Mouse (Mus musculus): ENCODE measurements around the gene Nup50.
A peak's percentile ranks its signal among the peaks of the same experiment; 100 is the strongest.

The Nup50 gene

GRCm38 (mm10) chr15:84957851-84958250, 34.6 kb downstream of the Nup50 start:
- no peak for DNase-seq

- DNase-seq = no peak
Measured at GRCm38 (mm10) chr15:84958331-84958730, 35.1 kb downstream of the Nup50 start.

- DNase-seq = no peak
Measured at GRCm38 (mm10) chr15:84959891-84960290, 36.7 kb downstream of the Nup50 start.

- no peak for DNase-seq
Measured at GRCm38 (mm10) chr15:84960692-84961091, 37.5 kb downstream of the Nup50 start.

- DNase-seq = no peak
Measured at GRCm38 (mm10) chr15:84962518-84962917, 39.3 kb downstream of the Nup50 start.

GRCm38 (mm10) chr15:84964771-84965170, 41.6 kb downstream of the Nup50 start:
- DNase-seq = no peak

- no peak for DNase-seq
Measured at GRCm38 (mm10) chr15:84965575-84966360, 42.6 kb downstream of the Nup50 start.

- DNase-seq = no peak
Measured at GRCm38 (mm10) chr15:84968534-84968933, 45.3 kb downstream of the Nup50 start.

- peak; percentile 90 for DNase-seq
Measured at GRCm38 (mm10) chr15:84972860-84973543, 49.8 kb downstream of the Nup50 start.

GRCm38 (mm10) chr15:84973544-84973871, 50.3 kb downstream of the Nup50 start:
- no peak for DNase-seq

GRCm38 (mm10) chr15:84975729-84976128, 52.5 kb downstream of the Nup50 start:
- no peak for DNase-seq

GRCm38 (mm10) chr15:84981609-84982313, 58.5 kb downstream of the Nup50 start:
- DNase-seq = no peak

- DNase-seq = no peak
Measured at GRCm38 (mm10) chr15:84982888-84983287, 59.7 kb downstream of the Nup50 start.

- DNase-seq = no peak
Measured at GRCm38 (mm10) chr15:84983721-84984120, 60.5 kb downstream of the Nup50 start.

GRCm38 (mm10) chr15:84985516-84986160, 62.4 kb downstream of the Nup50 start:
- no peak for DNase-seq

GRCm38 (mm10) chr15:84986171-84987019, 63.2 kb downstream of the Nup50 start:
- DNase-seq = no peak

- peak; percentile 43 for DNase-seq
Measured at GRCm38 (mm10) chr15:84987020-84987815, 64.0 kb downstream of the Nup50 start.

GRCm38 (mm10) chr15:84987874-84988825, 64.9 kb downstream of the Nup50 start, which contains the start of gene 5031439G07Rik:
5031439G07Rik (minus strand) TSS chr15:84988551.
- DNase-seq = peak; percentile 97

GRCm38 (mm10) chr15:84989098-84989497, 65.9 kb downstream of the Nup50 start:
- no peak for DNase-seq

GRCm38 (mm10) chr15:84989771-84990170, 66.6 kb downstream of the Nup50 start:
- DNase-seq = no peak
